Mouse (Mus musculus): Measurements from ENCODE around the gene Opalin.

Opalin gene

GRCm38 (mm10) chr19:41015951-41016716, 60.8 kb downstream of the Opalin start:
- DNase-seq (ENCODE audit: low spot score in 2 of 2), result peak; percentile 34 to 38

DNA sequence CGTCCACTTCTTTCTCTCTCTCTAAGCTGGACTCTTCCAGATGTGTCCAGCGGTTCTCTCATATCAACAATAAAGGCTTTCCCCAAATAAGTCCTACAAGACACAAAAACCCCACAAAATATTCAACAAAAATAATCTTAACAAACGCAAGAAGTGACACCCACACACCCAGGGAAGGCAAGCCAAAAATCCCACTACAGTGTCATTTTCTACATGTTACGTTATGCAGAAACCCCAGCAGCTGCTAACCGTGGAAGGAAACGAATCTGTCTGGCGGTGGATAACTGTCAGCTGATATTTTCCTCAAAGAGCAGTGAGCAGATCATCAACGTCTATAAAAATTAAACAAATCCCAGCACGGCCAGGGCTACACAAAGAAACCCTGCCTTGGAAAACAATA, 62.9 kb downstream of the Opalin start:
- no peak for DNase-seq (ENCODE audit: low spot score in 2 of 2)

- DNase-seq (ENCODE audit: low spot score in 2 of 2), result no peak
Observed at GRCm38 (mm10) chr19:41013591-41013990, 63.3 kb downstream of the Opalin start.
